Mouse (Mus musculus) right cerebral cortex, postnatal 36 days (tissue): ENCODE measurements around the gene Actr1a.

Source experiments
- DNase-seq, 2 experiments: peaks; one replicate each; pipeline ENCODE4 v3.0.0; 2022; ENCODE audit warnings: low spot score in 2 of 2, mixed read lengths in 1 of 2

Actr1a gene

DNA sequence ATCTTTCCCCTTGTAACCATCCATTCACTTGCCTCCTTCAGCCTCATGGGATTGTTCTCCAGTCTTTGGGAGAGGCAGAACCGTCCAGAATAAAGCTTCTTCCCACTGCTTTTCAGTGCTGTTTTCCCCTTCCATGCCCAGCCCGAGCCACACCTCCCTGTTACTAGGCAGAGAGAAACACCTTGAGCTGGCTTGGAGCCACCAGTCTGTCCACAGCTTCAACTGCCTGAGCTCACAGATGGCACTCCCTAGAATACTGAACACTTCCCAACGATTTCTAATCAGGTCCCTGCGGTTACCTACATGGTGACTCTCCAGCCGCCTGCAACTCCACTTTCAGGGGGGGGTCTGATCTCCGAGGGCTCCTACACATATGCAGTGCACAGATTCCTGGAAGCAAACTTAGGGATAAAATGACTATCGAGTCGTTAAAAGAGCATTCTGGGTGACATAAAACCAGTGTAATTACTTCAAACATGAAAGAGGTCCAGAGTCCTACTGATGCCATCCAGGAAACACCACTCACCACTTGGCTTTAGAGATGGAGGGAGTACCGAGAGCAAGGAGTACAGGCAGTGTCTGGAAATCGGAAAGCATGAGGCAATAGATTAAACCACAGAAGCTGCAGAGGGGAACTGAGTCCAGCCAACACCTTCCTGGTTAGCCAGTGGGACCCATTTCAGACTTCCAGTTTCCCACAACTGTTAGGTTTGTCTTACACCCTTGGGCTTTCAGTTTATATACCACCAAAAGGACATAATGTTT is 45.2 kb downstream of the Actr1a start, which contains the start of gene 2310034G01Rik:
Gene 2310034G01Rik (minus strand): TSS at position 135 of the 765 bp plus-strand sequence.
- no peak for DNase-seq

DNA sequence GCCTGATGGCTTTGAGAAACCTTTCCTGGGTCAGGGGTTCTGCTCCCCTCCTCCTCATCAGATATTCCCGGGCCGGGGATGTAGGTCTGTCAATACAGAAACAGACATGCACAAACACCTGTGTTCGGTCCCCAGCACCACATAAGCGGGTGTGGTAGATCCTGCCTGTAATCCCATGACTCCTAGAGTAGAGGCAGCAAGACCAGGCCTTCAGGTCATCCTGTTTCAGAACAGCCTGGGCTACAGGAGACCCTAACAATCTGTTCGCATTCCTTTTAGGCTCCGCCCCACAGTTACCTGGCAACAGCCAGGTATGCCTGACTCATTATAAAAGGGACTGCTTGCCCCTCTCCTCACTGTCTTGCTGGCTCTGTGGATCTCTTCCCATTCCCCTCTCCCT is 46.0 kb downstream of the Actr1a start:
- DNase-seq, result no peak

DNA sequence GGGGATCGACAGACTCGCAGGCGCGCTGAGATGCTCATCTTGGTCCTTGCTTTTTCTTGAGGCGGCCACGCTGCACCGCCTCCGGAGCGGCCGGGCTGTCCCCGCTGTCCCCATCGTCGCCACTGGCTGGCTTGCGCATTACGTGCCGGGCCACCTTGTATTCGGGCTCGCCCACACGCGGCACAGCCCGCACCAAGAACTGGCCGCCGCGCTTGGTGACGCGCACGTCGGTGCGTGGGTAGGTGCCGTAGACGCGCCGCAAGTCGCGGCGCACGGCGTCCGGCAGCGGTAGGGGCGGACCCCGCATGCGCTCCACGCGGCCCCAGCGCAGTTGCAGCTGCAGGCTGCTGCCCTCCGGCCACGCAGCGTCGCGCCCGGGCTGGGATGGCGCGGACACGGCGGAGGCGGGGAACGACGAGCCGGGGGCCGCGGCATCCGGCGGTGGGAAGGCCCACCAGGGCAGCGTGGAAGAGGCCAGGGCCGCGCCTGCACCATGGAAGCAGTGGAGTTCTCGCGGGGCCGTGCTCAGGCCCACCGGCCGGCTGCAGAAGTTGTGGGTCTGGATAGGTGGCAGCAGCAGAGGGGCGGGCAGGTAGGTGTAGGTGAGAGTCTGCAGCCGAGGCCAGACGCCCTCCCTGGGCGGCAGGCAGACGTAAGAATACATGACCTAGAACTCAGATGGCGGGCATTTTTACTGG is 46.6 kb downstream of the Actr1a start:
- peak; percentile 92 to 95 for DNase-seq

DNA sequence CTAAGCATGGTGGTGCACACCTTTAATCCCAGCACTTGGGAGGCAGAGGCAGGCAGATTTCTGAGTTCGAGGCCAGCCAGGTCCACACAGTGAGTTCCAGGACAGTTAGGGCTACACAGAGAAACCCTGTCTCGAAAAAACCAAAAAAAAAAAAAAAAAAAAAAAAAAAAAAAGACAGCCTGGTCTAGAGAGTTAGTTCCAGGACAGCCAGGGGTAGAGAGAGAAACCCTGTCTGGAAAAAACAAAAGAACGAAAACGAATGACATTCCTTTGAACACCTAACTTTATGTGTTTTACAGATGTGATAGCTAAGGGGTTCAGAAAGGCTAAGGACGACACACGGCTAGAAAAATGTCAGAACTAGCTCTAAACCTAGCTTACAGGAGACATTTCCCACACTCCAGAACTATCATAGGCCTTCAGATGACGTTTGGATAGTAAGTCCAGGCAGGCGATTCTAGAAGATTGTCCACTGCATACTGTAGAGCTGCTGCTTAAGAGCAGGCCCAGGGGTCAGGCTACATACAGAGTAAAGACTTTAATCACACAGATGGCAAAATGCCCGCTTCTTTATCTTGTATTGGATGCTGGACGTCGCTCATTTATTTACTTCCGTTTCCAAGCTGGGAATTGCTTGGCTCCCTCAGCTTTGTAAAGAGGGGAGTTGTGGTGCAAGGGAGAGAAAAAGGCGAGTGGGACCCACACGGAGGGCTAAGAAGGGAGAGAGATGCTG is 47.4 kb downstream of the Actr1a start:
- DNase-seq, result no peak

DNA sequence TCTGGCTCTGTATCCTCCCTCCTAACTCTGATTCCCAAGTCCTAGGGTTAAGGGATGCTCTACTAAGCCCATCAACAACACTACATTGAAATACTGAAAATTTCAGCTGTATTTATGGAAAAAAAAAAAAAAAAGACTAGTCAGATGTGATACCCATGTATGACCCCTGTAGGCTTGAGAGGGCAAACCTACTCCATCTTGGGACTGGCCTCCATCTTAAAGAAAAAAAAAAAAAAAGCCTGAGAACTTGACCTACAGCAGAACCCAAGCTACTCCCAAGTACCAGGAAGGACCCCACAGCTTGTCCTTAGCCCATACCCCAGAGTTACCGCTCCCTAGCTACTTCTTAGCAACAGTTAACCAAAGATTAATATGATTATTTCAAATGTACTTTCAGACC is 48.4 kb downstream of the Actr1a start:
- no peak for DNase-seq

DNA sequence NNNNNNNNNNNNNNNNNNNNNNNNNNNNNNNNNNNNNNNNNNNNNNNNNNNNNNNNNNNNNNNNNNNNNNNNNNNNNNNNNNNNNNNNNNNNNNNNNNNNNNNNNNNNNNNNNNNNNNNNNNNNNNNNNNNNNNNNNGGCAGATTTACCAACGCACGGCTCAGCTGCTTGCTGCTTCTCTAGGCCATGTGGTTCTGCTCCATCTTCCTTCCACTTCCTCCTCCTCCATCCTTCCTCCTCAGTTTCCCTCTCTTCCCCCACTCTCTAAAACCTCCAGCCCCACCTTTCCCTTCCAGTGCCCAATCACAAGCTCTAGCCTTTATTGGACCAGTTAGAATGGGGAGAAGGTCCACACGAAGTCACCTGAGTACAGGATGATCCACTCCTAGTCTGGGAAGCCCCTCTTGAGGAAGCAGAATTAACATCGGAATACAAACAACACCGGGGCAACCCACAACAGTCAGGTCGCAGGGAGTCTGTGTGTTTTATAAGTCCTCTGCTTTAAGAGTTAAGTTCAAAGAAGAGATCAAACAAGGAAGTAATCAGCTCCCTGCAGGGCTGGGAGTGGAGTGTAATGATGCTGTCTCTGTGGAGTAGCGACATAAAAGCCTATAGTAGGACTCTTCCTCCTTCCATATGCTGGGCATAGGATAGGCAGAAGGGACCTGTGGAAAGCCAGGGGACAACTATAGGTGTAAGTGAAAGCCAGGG is 50.7 kb downstream of the Actr1a start:
- no peak for DNase-seq

DNA sequence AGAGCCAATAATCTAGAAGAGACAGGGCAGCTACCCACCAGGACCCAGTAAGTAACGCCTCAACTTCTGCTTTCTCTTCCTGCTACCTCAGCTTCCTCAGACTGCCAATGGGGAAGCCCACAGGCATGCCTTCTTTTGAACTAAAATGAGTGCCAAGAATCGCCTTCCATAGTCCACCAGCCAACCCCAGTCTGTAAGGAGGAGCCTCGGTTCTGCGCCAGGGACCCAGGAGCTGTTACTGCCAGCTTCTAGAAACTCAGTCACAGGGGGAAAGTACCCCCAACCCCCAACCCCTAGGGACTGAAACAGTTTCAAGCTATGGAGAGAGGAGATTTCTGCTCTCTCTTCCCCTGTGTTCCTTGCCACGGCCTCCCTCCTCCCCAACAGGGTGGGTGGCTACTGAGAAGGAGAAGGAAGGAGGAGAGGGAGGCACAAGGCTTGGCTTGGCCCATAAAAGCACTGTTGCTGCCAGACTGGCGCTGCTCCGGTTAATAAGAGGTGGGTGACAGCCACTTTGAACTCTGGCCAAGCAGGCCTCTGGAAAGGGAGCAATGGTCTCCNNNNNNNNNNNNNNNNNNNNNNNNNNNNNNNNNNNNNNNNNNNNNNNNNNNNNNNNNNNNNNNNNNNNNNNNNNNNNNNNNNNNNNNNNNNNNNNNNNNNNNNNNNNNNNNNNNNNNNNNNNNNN is 56.1 kb downstream of the Actr1a start:
- DNase-seq, result no peak

DNA sequence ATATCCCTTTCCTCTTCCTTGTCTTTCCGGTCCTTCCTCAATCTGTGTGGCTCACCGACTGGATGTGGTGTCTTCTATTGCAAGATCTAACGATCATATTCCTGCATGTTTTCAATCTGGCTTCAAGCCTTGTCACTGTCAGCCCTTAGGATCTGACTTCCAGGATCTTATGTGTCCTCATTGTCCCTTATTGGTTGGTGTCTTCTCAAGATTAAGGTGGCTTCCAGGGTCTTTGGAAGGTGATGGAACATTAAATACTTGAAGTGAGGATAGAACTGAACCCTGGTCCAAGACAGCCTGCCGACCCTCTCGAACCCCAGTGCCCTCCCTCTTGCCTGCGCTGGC is 56.6 kb downstream of the Actr1a start:
- no peak for DNase-seq

DNA sequence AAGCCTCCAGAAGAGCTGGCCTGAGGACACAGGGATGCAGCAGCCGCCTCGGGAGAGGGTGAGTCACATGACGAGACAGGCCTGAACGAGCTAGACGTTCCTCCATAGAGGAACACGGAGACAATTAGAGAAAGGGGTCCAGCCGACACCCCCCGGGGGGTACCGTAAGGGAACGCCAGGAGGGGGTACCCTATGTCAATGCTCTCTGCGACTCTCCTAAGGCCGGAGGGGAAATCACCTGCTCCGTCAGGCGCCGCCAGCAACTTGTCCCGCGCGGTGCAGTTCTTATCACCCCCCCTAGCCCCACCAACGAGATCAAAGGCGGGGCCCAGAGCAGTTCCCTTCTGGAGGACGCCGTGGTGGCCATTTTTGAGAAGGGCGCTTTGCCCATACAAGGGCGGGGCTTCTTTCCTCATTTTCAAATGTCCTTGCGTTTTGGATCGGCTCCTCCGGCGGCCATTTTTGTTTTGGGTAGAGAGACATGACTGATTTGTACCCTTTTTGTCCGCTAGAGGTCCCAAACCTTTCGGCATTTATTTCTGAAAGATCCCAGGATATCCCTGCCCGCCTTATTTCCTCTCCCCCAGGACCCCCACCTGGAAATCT is 57.1 kb downstream of the Actr1a start, which contains the start of gene Cuedc2:
Gene Cuedc2 (minus strand): TSS at position 372 of the 606 bp plus-strand sequence.
- DNase-seq, result peak; percentile 96

DNA sequence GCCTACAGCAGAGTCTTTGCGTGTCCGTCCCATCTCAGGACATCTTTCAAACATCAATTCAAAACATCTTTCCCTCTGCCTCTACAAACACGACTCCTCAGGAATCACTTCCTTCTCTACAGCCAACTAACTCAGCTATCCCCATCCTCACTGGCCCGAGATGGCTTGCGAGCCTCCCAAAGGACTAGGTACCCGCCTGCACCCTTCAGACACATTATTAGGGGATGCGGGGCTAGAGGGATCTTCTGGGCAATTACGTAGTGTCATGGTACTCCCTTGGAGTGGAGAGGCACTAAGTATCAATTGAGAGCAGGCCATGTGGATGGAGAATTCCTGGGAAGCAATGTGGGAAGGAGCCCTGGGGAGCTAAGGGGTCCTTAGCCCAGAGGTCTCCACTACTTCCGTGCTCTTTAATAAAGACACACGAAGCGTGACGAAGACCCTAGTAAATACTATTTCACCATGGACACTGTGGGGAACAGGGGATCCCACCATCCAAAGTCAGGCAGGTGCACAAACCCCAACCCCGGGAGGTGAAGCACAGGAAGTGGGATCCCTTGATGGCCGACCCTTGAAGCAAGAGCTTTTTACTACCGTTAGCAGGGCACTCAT is 57.7 kb downstream of the Actr1a start:
- DNase-seq, result no peak

DNA sequence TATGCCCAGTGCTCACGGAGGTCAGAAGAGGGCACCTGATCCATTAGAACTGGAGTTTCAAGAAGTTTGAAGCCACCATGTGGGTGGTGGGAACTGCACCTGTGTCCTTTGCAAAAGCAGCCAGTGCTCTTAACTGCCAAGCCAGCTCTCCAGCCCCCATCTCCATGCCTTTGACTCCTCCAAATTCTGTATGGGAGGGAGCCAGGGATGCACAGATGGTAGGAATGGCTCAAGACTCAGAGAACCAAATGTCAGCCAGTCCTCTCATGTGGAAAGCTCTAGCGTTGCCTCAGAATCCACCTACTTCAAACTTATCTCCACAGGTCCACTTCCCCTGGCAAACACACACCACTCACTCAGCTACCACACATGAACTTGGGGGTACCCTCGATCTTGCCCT is 61.6 kb downstream of the Actr1a start:
- DNase-seq, result no peak

DNA sequence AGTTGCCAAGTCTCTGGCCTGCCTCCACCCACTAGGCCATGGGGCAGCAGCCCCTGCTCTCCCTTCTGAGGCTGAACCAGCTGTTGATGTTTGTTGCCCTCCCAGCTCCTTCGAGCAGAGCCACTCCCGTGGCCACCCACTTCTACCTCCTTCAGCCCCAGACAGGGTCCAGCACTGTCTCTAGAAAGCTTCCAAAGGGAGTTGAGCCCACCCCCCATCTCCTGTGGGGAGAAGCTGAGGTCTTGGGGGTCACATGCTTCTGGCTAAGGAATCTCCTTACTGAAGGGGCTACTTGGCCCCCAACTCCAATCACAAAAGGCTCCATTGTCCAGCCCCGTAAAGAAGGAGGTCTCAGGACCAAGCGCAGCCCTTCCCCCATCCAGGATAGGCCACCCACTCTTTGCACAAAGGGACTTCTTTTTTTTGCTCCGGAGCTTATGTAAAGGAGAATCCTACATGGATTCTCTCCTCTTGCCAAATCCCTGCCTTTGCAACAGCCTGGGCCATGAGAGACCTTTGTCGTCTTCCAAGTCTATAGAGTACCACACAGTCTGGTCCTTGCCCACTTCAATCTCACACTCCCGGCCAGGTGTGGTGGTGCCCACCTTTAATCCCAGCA is 62.7 kb downstream of the Actr1a start:
- no peak for DNase-seq

DNA sequence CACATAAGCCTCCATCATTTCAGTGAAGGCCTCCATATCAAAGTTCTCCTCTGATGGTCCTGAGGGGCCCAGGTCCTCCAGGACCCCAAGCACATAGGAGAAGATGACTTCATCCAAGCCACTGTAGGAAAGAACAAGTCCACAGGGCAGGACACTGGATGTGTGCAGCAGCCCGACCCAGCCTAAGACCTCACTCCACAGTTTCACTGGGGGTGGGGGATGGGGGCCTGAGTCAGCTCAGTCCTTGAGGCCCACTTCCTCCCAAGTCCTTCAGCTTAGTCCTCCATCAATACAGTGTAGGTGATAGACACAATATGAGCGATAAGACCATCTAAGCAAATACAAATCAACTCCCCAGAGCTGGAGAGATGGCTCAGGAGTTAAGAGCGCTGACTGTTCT is 63.6 kb downstream of the Actr1a start:
- DNase-seq, result no peak

DNA sequence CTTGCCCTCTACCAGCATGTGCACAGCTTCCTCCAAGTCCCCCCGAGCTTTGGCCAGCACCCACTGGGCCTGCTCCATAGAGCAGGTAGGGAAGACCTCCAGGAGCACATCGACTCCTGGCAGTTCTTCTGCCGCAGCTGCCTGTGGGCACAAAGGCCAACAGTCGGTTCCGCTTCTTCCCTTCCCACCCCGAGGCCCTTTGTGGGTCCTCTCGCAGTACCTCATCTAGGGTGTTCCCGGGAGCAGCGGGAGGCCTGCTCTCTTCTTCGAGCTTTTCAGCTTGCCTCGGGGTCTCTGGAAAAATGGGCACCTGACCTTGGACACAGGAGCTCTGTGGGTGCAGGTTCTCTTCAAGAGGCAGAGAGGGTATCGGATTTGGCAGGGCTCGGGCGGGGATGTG is 64.2 kb downstream of the Actr1a start:
- DNase-seq, result no peak

DNA sequence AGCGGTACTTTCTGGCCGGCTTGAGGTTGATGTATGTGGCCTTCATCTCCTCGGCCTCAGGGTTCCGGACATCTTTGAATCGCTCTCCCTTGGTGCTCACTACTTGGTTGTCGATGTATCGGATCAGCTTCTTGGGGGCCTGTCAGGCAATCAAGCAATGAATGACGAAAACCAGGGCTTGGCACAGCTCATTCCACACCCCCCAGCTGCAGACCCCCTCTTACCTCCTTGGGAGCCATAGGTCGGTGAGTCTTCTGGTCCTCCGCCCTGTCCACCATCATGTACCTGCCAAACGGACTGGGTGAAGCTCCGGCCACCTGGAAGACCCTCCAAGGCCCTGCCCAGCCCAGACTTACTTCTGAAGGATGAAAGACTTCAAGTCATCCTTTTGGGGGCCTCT is 64.9 kb downstream of the Actr1a start:
- DNase-seq, result no peak

DNA sequence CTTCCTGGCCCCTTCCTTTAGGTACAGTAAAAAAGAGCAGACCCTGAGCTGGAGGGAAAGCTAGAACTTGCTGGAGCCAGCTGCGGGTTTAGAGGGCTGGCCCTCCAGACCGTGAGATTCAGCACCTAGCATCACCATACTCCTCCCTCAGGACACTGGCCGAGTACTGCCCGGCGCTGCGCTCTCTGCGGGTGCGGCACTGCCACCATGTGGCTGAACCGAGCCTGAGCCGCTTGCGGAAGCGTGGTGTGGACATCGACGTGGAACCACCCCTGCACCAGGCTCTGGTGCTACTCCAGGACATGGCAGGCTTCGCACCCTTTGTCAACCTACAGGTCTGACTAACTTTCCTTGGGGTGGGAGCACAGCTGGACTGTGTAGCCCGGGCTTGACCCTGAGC is 65.6 kb downstream of the Actr1a start:
- DNase-seq, result no peak

DNA sequence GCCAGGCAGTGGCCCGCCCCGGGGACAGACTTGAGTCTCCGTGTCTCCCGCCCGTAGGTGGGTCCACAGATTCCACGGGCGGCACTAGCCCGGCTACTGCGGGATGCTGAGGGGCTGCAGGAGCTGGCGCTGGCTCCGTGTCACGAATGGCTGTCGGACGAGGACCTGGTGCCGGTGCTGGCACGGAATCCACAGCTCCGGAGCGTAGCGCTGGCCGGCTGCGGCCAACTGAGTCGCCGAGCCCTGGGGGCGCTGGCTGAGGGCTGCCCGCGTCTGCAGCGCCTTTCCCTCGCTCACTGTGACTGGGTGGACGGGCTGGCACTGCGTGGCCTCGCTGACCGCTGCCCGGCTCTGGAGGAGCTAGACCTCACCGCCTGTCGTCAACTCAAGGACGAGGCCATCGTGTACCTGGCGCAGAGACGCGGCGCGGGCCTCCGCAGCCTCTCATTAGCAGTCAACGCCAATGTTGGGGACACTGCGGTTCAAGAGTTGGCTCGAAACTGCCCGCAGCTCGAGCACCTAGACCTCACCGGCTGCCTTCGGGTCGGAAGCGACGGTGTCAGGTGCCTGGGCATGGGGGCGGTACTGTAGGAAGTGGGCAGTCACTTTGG is 66.4 kb downstream of the Actr1a start:
- no peak for DNase-seq

DNA sequence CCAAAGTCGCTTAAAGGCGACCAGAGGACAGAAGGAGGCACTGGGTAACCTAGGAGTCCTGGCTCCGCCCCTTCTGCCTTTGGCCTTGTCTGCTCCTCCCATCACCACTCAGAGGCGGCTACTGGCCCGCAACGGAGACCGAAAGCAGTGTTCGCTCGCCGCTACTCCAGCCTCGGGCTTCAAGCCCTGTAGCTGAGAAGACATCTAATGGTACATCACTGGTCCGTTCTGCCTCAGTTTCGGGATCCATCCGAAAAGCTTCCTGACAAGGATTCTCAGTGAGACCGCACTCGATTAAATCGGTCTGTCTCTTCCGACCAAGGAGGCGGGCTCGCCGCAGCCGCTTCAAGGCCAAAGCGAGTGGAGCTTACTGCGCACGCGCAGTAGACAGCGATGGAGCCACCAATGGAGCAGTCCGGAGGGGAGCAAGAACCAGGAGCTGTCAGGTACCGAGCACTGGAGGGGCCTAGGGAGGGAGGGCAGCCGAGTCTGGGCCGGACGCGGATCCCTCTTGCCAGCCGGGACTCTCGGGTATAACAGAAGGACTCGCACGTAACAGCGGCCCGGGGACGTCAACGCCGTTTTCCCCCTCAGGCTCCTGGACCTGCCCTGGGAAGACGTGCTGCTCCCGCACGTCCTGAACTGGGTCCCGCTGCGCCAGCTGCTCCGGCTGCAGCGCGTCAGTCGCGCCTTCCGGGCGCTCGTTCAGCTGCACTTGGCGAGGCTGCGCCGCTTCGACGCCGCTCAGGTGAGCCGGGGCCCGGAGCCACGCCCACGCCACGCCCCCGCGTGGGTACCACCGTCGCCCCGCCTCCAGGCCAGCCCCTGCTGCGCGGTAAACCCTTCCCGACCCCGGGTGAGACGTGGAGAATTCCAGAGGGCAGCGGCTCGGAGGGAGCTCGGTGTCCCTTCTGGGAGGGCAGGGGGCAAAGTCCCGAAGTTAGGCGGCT is 67.2 kb downstream of the Actr1a start, which contains the start of gene Fbxl15:
Gene Fbxl15 (plus strand): TSS at position 104 of the 950 bp plus-strand sequence.
- DNase-seq, result peak; percentile 93
